Mouse (Mus musculus) liver, postnatal 0 days (tissue): ENCODE measurements around the gene Aadacl3. TPM values are rescaled to one million over a fixed set of nuclear protein-coding genes. Genes with fewer than 3 reads are reported as not detected.

Source experiments
- ATAC-seq: fragments of 200-750 bp; cut with Nextera tagmentation; 2 replicates; pipeline ENCODE4 v1.8.0; 2017; ENCODE audit warnings: mild to moderate bottlenecking, moderate library complexity
- DNase-seq: peaks from one replicate; pipeline ENCODE4 v3.0.0-alpha.2; 2016
- H3K27ac ChIP-seq: fragments of 300-500 bp; sonication (generic); 2 replicates; pipeline ENCODE4 v1.5.1; 2014; ENCODE audit warnings: antibody characterized with exemption, moderate library complexity, mild to moderate bottlenecking, low read depth
- H3K27me3 ChIP-seq: fragments of 300-500 bp; sonication (generic); 2 replicates; pipeline ENCODE4 v1.6.1; 2014; ENCODE audit warnings: low read length, control low read depth, mixed read lengths; ENCODE audit not compliant: insufficient read depth
- H3K36me3 ChIP-seq: fragments of 300-500 bp; sonication (generic); replicated peaks from 2 replicates; pipeline ENCODE4 v1.6.1; 2014; ENCODE audit warnings: mild to moderate bottlenecking, control low read depth, low read length, moderate library complexity, mixed read lengths; ENCODE audit not compliant: insufficient read depth
- H3K4me1 ChIP-seq: fragments of 300-500 bp; sonication (generic); 2 replicates; pipeline ENCODE4 v1.6.1; 2014; ENCODE audit warnings: antibody characterized with exemption, mild to moderate bottlenecking, control low read depth; ENCODE audit not compliant: insufficient read depth
- H3K4me2 ChIP-seq: fragments of 300-500 bp; sonication (generic); 2 replicates; pipeline ENCODE4 v1.6.1; 2014; ENCODE audit warnings: low read depth, mild to moderate bottlenecking, low read length, moderate library complexity, mixed read lengths
- H3K4me3 ChIP-seq: fragments of 300-500 bp; sonication (generic); 2 replicates; pipeline ENCODE4 v1.5.1; 2014; ENCODE audit warnings: low read depth, low read length
- H3K9ac ChIP-seq: fragments of 300-500 bp; sonication (generic); replicated peaks from 2 replicates; pipeline ENCODE4 v1.6.1; 2014; ENCODE audit warnings: mild to moderate bottlenecking, moderate library complexity
- H3K9me3 ChIP-seq: fragments of 300-500 bp; sonication (generic); 2 replicates; pipeline ENCODE4 v1.6.1; 2016; ENCODE audit warnings: mild to moderate bottlenecking, control low read depth, low read length, mixed read lengths
- CTCF ChIP-seq: sonication (generic); IDR thresholded peaks from 2 replicates; pipeline ENCODE4 v1.5.1; 2016; ENCODE audit warnings: antibody characterized with exemption, low read depth
- EP300 ChIP-seq: IDR thresholded peaks from 2 replicates; pipeline ENCODE4 v1.6.1; 2016; ENCODE audit warnings: antibody characterized with exemption, low read depth, mild to moderate bottlenecking
- WGBS: fragments of 180-500 bp; shearing (Covaris S2); extraction: QIAGEN DNeasy Blood & Tissue Kit; methylation state at CpG from one replicate; pipeline ENCODE4 v1.1.7; 2014; ENCODE audit not compliant: insufficient replicate concordance; 5-methylcytosine and 5-hydroxymethylcytosine counted together
- polyA plus RNA-seq: library from polyadenylated mRNA; unstranded; fragments of >200 nt; fragmentation: Nextera tagmentation; extraction: Ambion mirVana; gene quantifications from 2 replicates; pipeline ENCODE4 v1.2.1, GENCODE M21; 2015

The Aadacl3 gene
- polyA plus RNA-seq, 1 experiment from 2014 or later = not detected

GRCm38 (mm10) chr4:144441582-144441981 lies 22.0 kb downstream of the Aadacl3 start:
- H3K4me1 ChIP-seq = no peaks in the 10 kb centered on the region
- 69% methylated on average over 1 of the region's 1 CpGs for WGBS
- no peak overlapping the region for H3K4me3 ChIP-seq
- H3K4me2 ChIP-seq = no peak overlapping the region
- no peak overlapping the region for H3K9ac ChIP-seq
- H3K27me3 ChIP-seq = no peaks in the 10 kb centered on the region
- TF ChIP-seq CTCF (no peak), EP300 (no peak)
- H3K9me3 ChIP-seq = no peaks in the 10 kb centered on the region; the same call in 1 of the 2 replicates
- ATAC-seq (no peak), DNase-seq (no peak)
- no peak overlapping the region for H3K27ac ChIP-seq
- no peaks in the 10 kb centered on the region for H3K36me3 ChIP-seq

- Histone ChIP-seq H3K27ac (no peak overlapping the region), H3K9ac (no peak overlapping the region)
Measured at GRCm38 (mm10) chr4:144441095-144441494, 22.5 kb downstream of the Aadacl3 start.

GRCm38 (mm10) chr4:144438672-144439071 lies 24.9 kb downstream of the Aadacl3 start, which contains the start of gene 1700012P22Rik:
1700012P22Rik (minus strand) TSS chr4:144438772.
- Histone ChIP-seq H3K4me1 (no peaks in the 10 kb centered on the region), H3K4me3 (no peak within 1 kb of the TSS), H3K9ac (no peak within 1 kb of the TSS), H3K27me3 (no peaks in the 10 kb centered on the region), H3K9me3 (no peaks in the 10 kb centered on the region; the same call in 1 of the 2 replicates), H3K27ac (no peak within 1 kb of the TSS), H3K4me2 (no peak within 1 kb of the TSS), H3K36me3 (no peaks in the 10 kb centered on the region)
- ATAC-seq (no peak), DNase-seq (no peak)
- TF ChIP-seq EP300 = no peak
- TF ChIP-seq CTCF = no peak

More at GRCm38 (mm10) chr4:144441095-144441494, 22.5 kb downstream of the Aadacl3 start:
- DNase-seq (no peak), ATAC-seq (no peak)
- Histone ChIP-seq H3K4me3 (no peak overlapping the region), H3K4me1 (no peaks in the 10 kb centered on the region), H3K9me3 (no peaks in the 10 kb centered on the region; the same call in 1 of the 2 replicates), H3K36me3 (no peaks in the 10 kb centered on the region), H3K4me2 (no peak overlapping the region), H3K27me3 (no peaks in the 10 kb centered on the region)
- TF ChIP-seq CTCF = no peak
- no peak for TF ChIP-seq EP300
- 80% methylated on average over 4 of the region's 4 CpGs for WGBS

DNA sequence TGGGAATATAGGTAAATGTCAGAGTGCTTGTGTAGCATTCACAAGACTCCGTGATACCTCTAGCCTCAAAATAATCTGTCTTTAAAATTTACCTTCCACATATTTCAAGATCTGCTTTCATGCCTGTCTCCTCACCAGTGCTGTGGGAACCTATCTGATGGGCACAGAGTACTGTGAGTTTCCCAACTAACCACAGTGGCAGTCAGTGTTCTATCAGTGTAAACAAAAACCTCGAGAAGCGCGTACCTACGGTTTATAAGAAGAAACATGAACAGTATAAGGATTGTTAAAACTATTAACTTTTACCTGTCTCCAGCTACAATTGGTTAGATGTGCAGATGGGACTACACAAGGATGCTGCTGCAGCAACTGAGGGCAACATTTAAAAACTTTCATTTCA lies 30.3 kb downstream of the Aadacl3 start:
- ATAC-seq = no peak
- WGBS = 72% methylated on average over 5 of the region's 5 CpGs
- H3K4me1 ChIP-seq = no peaks in the 10 kb centered on the region

DNA sequence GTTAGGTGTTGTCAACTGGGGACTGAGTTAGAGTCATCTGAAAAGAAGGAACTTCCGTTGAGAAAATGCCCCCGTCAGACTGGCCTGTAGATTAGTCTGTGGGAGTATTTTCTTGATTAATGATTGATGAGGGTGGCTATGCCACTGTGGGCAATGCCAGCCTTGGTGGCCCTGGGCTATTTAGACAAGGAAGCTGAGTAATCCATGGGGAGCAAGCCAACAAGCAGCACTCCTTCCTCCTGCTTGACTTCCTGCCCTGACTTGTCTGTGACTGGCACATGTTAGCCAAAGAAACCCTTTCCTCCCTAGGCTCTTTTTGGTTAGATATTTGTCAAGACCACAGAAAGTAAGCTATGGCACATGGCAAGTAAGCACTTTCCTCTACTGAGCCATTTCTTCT lies 32.8 kb downstream of the Aadacl3 start:
- no peak overlapping the region for H3K4me2 ChIP-seq
- TF ChIP-seq EP300 (no peak), CTCF (no peak)
- WGBS = 56% methylated on average over 2 of the region's 2 CpGs
- H3K9ac ChIP-seq = no peak overlapping the region
- no peaks in the 10 kb centered on the region for H3K9me3 ChIP-seq
- H3K4me3 ChIP-seq = no peak overlapping the region
- H3K27ac ChIP-seq = no peak overlapping the region
- DNase-seq (no peak), ATAC-seq (no peak)
- H3K4me1 ChIP-seq = no peaks in the 10 kb centered on the region
- no peaks in the 10 kb centered on the region for H3K36me3 ChIP-seq
- H3K27me3 ChIP-seq = no peaks in the 10 kb centered on the region

More for the DNA sequence above, 30.3 kb downstream of the Aadacl3 start:
- Histone ChIP-seq H3K4me2 (no peak overlapping the region), H3K4me3 (no peak overlapping the region), H3K36me3 (no peaks in the 10 kb centered on the region), H3K27ac (no peak overlapping the region), H3K9me3 (no peaks in the 10 kb centered on the region), H3K27me3 (no peaks in the 10 kb centered on the region), H3K9ac (no peak overlapping the region)
- no peak for DNase-seq
- TF ChIP-seq CTCF = no peak
- no peak for TF ChIP-seq EP300

DNA sequence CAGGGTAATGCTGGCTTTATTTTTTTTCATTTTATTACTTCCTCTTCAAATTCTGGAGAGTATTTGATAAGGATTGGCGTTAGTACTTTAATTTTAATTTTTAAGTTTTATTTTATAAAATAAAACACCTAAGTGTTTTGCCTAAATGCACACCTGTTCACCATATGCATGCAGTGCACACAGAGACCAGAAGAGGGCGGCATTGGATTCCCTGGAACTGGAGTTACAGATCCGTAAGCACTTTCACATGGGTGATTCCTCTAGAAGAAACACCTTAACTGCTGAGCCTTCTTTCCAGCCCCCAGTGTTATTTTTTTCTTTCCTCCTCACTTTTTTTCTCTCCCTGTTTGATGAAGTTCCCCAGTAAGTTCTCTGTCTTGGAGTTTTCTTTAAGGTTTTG lies 34.7 kb downstream of the Aadacl3 start:
- Histone ChIP-seq H3K27ac (no peak overlapping the region), H3K4me3 (no peak overlapping the region), H3K4me1 (no peaks in the 10 kb centered on the region), H3K9me3 (no peaks in the 10 kb centered on the region), H3K27me3 (no peaks in the 10 kb centered on the region), H3K9ac (no peak overlapping the region), H3K4me2 (no peak overlapping the region), H3K36me3 (no peaks in the 10 kb centered on the region)
- WGBS = 15% methylated on average over 3 of the region's 3 CpGs
- DNase-seq = no peak
- TF ChIP-seq CTCF (peak; percentile 30), EP300 (no peak)
- no peak for ATAC-seq

DNA sequence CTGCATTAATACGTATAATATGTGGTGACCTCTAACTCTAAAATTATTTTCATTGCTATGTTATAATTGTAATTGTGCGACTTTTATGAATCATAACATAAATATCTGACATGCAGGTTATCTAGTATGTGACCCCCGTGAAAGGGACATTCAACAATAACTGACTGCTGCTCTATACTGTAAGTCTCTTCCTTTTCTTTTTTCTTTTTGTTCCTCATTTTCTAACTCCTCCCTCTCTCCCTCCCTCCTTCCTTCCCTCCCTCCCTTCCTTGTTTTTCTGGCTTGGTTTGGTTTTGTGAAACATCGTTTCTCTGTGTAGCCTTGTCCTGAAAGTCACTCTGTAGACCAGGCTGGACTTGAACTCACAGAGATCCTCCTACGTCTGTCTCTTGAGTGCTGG lies 39.0 kb downstream of the Aadacl3 start:
- no peaks in the 10 kb centered on the region for H3K36me3 ChIP-seq
- H3K27me3 ChIP-seq = no peaks in the 10 kb centered on the region
- WGBS = 57% methylated on average over 5 of the region's 5 CpGs
- H3K4me2 ChIP-seq = no peak overlapping the region
- H3K4me1 ChIP-seq = no peaks in the 10 kb centered on the region
- H3K9ac ChIP-seq = no peak overlapping the region
- ATAC-seq = no peak
- no peak for DNase-seq
- no peaks in the 10 kb centered on the region for H3K9me3 ChIP-seq
- H3K4me3 ChIP-seq = no peak overlapping the region
- TF ChIP-seq CTCF (no peak), EP300 (no peak)
- H3K27ac ChIP-seq = no peak overlapping the region
